Mouse (Mus musculus) stomach, postnatal 0 days (tissue): ENCODE data around the gene Acsl1.

Experiments
- CTCF ChIP-seq: IDR thresholded peaks from 2 replicates; pipeline ENCODE4 v1.5.1; 2016; ENCODE audit warnings: antibody characterized with exemption, low read depth, mild to moderate bottlenecking, moderate library complexity
- EP300 ChIP-seq: optimal IDR thresholded peaks from 2 replicates; pipeline ENCODE3; 2016; ENCODE audit warnings: antibody characterized with exemption

DNA sequence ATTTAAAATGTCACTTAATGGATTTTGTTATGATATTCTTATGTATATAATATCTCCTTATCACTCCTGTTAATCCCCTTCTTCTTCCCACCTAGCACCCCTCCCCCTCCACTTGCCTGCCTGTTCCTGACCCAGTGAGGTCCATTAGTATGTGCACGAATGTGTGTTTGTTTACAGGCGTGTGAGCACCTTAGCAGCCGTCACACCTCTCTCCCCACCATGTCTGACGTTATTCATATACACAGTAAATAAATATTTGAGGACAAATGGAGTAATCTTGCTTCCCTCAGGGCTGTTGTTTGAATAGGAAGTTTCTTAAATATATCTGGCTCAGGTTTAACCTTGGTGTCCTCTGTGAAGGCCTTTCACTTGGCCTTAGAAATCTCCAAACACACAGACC is 12.4 kb downstream of the Acsl1 start:
- TF ChIP-seq EP300 = no peak
- TF ChIP-seq CTCF = no peak
